11 mouse cellular contexts compared by ENCODE assay signal in genomic region chr17:12577096-12577495, GRCm38 (mm10).
"Had no signal": no experiment of that assay in that cellular context is flagged by ENCODE, and none has a peak within 500 bp of the region (broad histone marks: within the 10 kb centered on the region; RNA-seq: fewer than 3 reads in every experiment).

No protein-coding gene starts in this region.

- DNase-seq: heart, postnatal 10 days; heart, postnatal 14 days; heart, postnatal 36 days; heart, postnatal 4 days; kidney, adult 11 months; kidney, adult 2 months; kidney, adult 9 months; kidney, postnatal 14 days; kidney, postnatal 36 days; layer of hippocampus, adult 9-11 months; layer of hippocampus, postnatal 36 days had no signal
